Mouse (Mus musculus): Measurements from ENCODE around the gene Zmynd8.

Zmynd8 gene

GRCm38 (mm10) chr2:165833468-165833867 lies 65.3 kb downstream of the Zmynd8 start:
- peak; percentile 55 for DNase-seq (ENCODE audit: low spot score)

GRCm38 (mm10) chr2:165832720-165833119 lies 66.1 kb downstream of the Zmynd8 start:
- no peak for DNase-seq (ENCODE audit: low spot score)

- DNase-seq (ENCODE audit: low spot score), result no peak
Measured at GRCm38 (mm10) chr2:165832295-165832694, 66.5 kb downstream of the Zmynd8 start.

GRCm38 (mm10) chr2:165831637-165832289 lies 67.1 kb downstream of the Zmynd8 start:
- peak; percentile 37 for DNase-seq (ENCODE audit: low spot score)

GRCm38 (mm10) chr2:165828770-165829169 lies 70.0 kb downstream of the Zmynd8 start:
- DNase-seq (ENCODE audit: low spot score), result no peak

- peak; percentile 72 for DNase-seq (ENCODE audit: low spot score)
Measured at GRCm38 (mm10) chr2:165825964-165826712, 72.7 kb downstream of the Zmynd8 start.

- no peak for DNase-seq (ENCODE audit: low spot score)
Measured at GRCm38 (mm10) chr2:165825261-165825900, 73.4 kb downstream of the Zmynd8 start.

- DNase-seq (ENCODE audit: low spot score), result no peak
Measured at GRCm38 (mm10) chr2:165824826-165825225, 74.0 kb downstream of the Zmynd8 start.

GRCm38 (mm10) chr2:165822478-165822877 lies 76.3 kb downstream of the Zmynd8 start:
- no peak for DNase-seq (ENCODE audit: low spot score)

GRCm38 (mm10) chr2:165821671-165822070 lies 77.1 kb downstream of the Zmynd8 start:
- no peak for DNase-seq (ENCODE audit: low spot score)

GRCm38 (mm10) chr2:165820504-165821095 lies 78.2 kb downstream of the Zmynd8 start:
- DNase-seq (ENCODE audit: low spot score), result no peak

GRCm38 (mm10) chr2:165820073-165820472 lies 78.7 kb downstream of the Zmynd8 start:
- no peak for DNase-seq (ENCODE audit: low spot score)

- DNase-seq (ENCODE audit: low spot score), result peak; percentile 83
Measured at GRCm38 (mm10) chr2:165818985-165819948, 79.5 kb downstream of the Zmynd8 start.

GRCm38 (mm10) chr2:165818570-165818969 lies 80.2 kb downstream of the Zmynd8 start:
- no peak for DNase-seq (ENCODE audit: low spot score)

- no peak for DNase-seq (ENCODE audit: low spot score)
Measured at GRCm38 (mm10) chr2:165817437-165817836, 81.4 kb downstream of the Zmynd8 start.

GRCm38 (mm10) chr2:165815103-165815880 lies 83.5 kb downstream of the Zmynd8 start:
- no peak for DNase-seq (ENCODE audit: low spot score)

- DNase-seq (ENCODE audit: low spot score), result no peak
Measured at GRCm38 (mm10) chr2:165812889-165813288, 85.9 kb downstream of the Zmynd8 start.

- peak; percentile 74 for DNase-seq (ENCODE audit: low spot score)
Measured at GRCm38 (mm10) chr2:165811536-165811935, 87.3 kb downstream of the Zmynd8 start.

- DNase-seq (ENCODE audit: low spot score), result no peak
Measured at GRCm38 (mm10) chr2:165809901-165810477, 88.8 kb downstream of the Zmynd8 start.

- DNase-seq (ENCODE audit: low spot score), result no peak
Measured at GRCm38 (mm10) chr2:165809091-165809490, 89.7 kb downstream of the Zmynd8 start.

All from embryo, embryonic 10 days (tissue).